Mouse (Mus musculus) megakaryocyte, embryonic 14.5 days (primary cell): Measurements from ENCODE around the gene Ppil4.

Experiments used
- FLI1 ChIP-seq: IDR thresholded peaks from 2 replicates; pipeline ENCODE4 v1.6.1; 2012; ENCODE audit warnings: low read length, inconsistent platforms, mixed read lengths
- GATA1 ChIP-seq: IDR thresholded peaks from 3 replicates; pipeline ENCODE4 v1.6.1; 2012; ENCODE audit warnings: mixed read lengths, low read length, inconsistent platforms, borderline replicate concordance

DNA sequence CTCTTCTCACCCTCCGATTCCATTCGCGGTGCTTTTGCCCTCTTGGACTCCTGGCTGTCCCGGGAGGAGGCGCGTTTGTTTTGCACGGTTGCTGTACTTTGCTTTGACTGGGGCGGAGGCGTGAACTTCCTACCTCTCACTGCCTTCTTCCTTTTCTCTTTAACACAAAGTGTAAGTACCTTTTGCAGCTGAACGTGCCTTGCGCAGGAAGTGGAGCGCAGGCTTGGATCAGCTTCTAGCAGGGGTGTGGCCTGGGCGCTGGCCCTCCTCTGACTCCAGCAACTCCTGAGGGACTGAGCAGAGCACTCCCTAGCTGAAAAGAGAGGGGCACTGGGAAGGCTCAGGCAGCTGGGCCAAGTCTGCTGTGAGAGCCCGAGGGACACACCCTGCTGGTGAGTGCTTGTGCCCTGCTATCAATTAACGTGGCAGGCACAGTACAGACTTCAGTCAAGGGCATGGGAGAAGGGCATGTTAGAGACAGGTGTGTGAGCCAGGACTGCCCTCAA is 39.5 kb downstream of the Ppil4 start, which contains the start of gene Zc3h12d:
- no peak for TF ChIP-seq GATA1
- no peak for TF ChIP-seq FLI1
